Mouse (Mus musculus) liver, embryonic 14.5 days (tissue): Measurements from ENCODE around the gene Bclaf3.

Experiments used
- CTCF ChIP-seq: IDR thresholded peaks from 2 replicates; pipeline ENCODE4 v1.5.1; 2016; ENCODE audit warnings: antibody characterized with exemption, low read depth, control low read depth
- EP300 ChIP-seq: IDR thresholded peaks from 2 replicates; pipeline ENCODE4 v1.6.1; 2016; ENCODE audit warnings: antibody characterized with exemption, low read depth

GRCm38 (mm10) chrX:159638500-159639227 lies 112.2 kb downstream of the Bclaf3 start:
- TF ChIP-seq CTCF (no peak), EP300 (no peak)
